Mouse (Mus musculus) brain, embryonic 14.5 days (tissue): ENCODE results near the gene Pxdc1.

Source experiments
- CTCF ChIP-seq: fragments of 200-500 bp; IDR thresholded peaks from 2 replicates; pipeline ENCODE4 v1.5.1; 2012; ENCODE audit warnings: inconsistent platforms, mild to moderate bottlenecking, moderate library complexity, borderline replicate concordance; ENCODE audit not compliant: insufficient read depth, insufficient read length; ENCODE audit errors: extremely low read depth
- POLR2A ChIP-seq: fragments of 200-500 bp; IDR thresholded peaks from 2 replicates; pipeline ENCODE4 v1.6.1; 2012; ENCODE audit warnings: mild to moderate bottlenecking, inconsistent platforms, borderline replicate concordance; ENCODE audit not compliant: poor library complexity, insufficient read depth, insufficient read length, severe bottlenecking; ENCODE audit errors: extremely low read depth

GRCm38 (mm10) chr13:34647221-34647620 lies 6.1 kb downstream of the Pxdc1 start:
- no peak for TF ChIP-seq POLR2A
- no peak for TF ChIP-seq CTCF
